Mouse (Mus musculus): ENCODE data around the gene Chd2. TPM values are rescaled to one million over a fixed set of nuclear protein-coding genes. Genes with fewer than 3 reads are reported as not detected.

Chd2 gene
- polyA plus RNA-seq, 1 experiment from 2014 or later = 44.5 TPM

GRCm38 (mm10) chr7:73422223-73423113 lies 119.2 kb downstream of the Chd2 start:
- H3K36me3 ChIP-seq (ENCODE audit: control insufficient read depth, insufficient read depth, low read length) = peaks cover 6% of the 10 kb centered on the region; the same call in 1 of the 2 replicates
- no peak overlapping the region for H3K4me3 ChIP-seq (replicated peaks; ENCODE audit: low read length)
- H3K27me3 ChIP-seq (ENCODE audit: control insufficient read depth, insufficient read depth, low read length) = no peaks in the 10 kb centered on the region
- WGBS = 24% methylated on average over 12 of the region's 12 CpGs
- no peak overlapping the region for H3K4me2 ChIP-seq (ENCODE audit: low read depth, low read length)
- no peaks in the 10 kb centered on the region for H3K9me3 ChIP-seq (replicated peaks; ENCODE audit: control insufficient read depth, low read length)
- H3K9ac ChIP-seq (ENCODE audit: low read length) = no peak overlapping the region
- H3K27ac ChIP-seq (ENCODE audit: low read length) = no peak overlapping the region
- ATAC-seq (ENCODE audit: insufficient read depth, low FRiP score) = peak; percentile 12; the same call in 1 of the 2 replicates
- peaks cover 11% of the 10 kb centered on the region for H3K4me1 ChIP-seq (ENCODE audit: control insufficient read depth, insufficient read depth, low read length)

DNA sequence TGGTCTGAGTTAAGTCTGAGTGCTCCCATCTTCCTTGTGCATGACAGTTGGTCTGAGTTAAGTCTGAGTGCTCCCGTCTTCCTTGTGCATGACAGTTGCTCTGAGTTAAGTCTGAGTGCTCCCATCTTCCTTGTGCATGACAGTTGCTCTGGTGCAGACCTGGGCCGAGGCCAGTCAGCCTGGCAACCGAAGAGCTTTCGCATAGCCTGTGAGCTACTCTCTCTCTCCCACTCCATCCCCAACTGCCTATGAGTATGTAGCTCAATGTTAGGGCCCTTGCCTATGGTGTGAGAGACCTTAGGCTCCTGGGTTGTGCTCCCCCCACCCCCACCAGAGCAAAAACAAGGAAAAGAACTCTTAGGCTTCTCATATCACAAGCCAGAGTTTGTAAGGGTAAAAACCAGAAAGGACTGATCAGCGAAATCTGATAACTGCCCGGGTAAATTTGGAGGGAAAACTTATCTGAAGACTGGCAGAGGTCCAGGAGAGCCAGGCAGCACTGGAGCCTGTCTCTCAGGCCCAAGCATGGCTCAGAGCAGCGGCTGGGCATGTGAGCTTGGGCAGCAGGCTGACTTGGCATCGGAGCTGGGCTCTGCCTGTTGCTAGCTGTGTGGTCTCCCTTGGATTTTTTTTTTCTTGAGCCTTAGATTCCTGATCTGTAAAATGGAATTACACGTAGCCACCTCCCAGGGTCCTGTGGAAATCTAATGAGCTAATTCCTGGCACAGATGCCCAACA lies 120.2 kb downstream of the Chd2 start:
- H3K36me3 ChIP-seq (ENCODE audit: control insufficient read depth, insufficient read depth, low read length) = peaks cover 7% of the 10 kb centered on the region; the same call in 1 of the 2 replicates
- no peak overlapping the region for H3K9ac ChIP-seq (ENCODE audit: low read length)
- no peak overlapping the region for H3K4me3 ChIP-seq (replicated peaks; ENCODE audit: low read length)
- no peaks in the 10 kb centered on the region for H3K9me3 ChIP-seq (replicated peaks; ENCODE audit: control insufficient read depth, low read length)
- H3K27ac ChIP-seq (ENCODE audit: low read length) = peak overlapping the region; percentile 62
- ATAC-seq (ENCODE audit: insufficient read depth, low FRiP score) = no peak
- H3K4me2 ChIP-seq (ENCODE audit: low read depth, low read length) = no peak overlapping the region
- peaks cover 11% of the 10 kb centered on the region for H3K4me1 ChIP-seq (ENCODE audit: control insufficient read depth, insufficient read depth, low read length)
- WGBS = 60% methylated on average over 9 of the region's 9 CpGs
- no peaks in the 10 kb centered on the region for H3K27me3 ChIP-seq (ENCODE audit: control insufficient read depth, insufficient read depth, low read length)

GRCm38 (mm10) chr7:73420827-73421226 lies 120.8 kb downstream of the Chd2 start:
- H3K27ac ChIP-seq (ENCODE audit: low read length) = no peak overlapping the region
- no peak for ATAC-seq (ENCODE audit: insufficient read depth, low FRiP score)
- no peaks in the 10 kb centered on the region for H3K27me3 ChIP-seq (ENCODE audit: control insufficient read depth, insufficient read depth, low read length)
- no peak overlapping the region for H3K4me2 ChIP-seq (ENCODE audit: low read depth, low read length)
- no peak overlapping the region for H3K9ac ChIP-seq (ENCODE audit: low read length)
- peaks cover 7% of the 10 kb centered on the region; the same call in 1 of the 2 replicates for H3K36me3 ChIP-seq (ENCODE audit: control insufficient read depth, insufficient read depth, low read length)
- WGBS = 59% methylated on average over 5 of the region's 5 CpGs
- H3K4me3 ChIP-seq (replicated peaks; ENCODE audit: low read length) = no peak overlapping the region
- no peaks in the 10 kb centered on the region for H3K9me3 ChIP-seq (replicated peaks; ENCODE audit: control insufficient read depth, low read length)
- peaks cover 11% of the 10 kb centered on the region for H3K4me1 ChIP-seq (ENCODE audit: control insufficient read depth, insufficient read depth, low read length)

GRCm38 (mm10) chr7:73419375-73419774 lies 122.3 kb downstream of the Chd2 start:
- H3K27ac ChIP-seq (ENCODE audit: low read length) = no peak overlapping the region
- no peak overlapping the region for H3K9ac ChIP-seq (ENCODE audit: low read length)
- H3K4me1 ChIP-seq (ENCODE audit: control insufficient read depth, insufficient read depth, low read length) = peaks cover 11% of the 10 kb centered on the region
- H3K27me3 ChIP-seq (ENCODE audit: control insufficient read depth, insufficient read depth, low read length) = no peaks in the 10 kb centered on the region
- peak; percentile 22; the same call in 1 of the 2 replicates for ATAC-seq (ENCODE audit: insufficient read depth, low FRiP score)
- H3K36me3 ChIP-seq (ENCODE audit: control insufficient read depth, insufficient read depth, low read length) = peaks cover 7% of the 10 kb centered on the region; the same call in 1 of the 2 replicates
- 43% methylated on average over 7 of the region's 7 CpGs for WGBS
- H3K4me3 ChIP-seq (replicated peaks; ENCODE audit: low read length) = no peak overlapping the region
- H3K9me3 ChIP-seq (replicated peaks; ENCODE audit: control insufficient read depth, low read length) = no peaks in the 10 kb centered on the region
- no peak overlapping the region for H3K4me2 ChIP-seq (ENCODE audit: low read depth, low read length)

DNA sequence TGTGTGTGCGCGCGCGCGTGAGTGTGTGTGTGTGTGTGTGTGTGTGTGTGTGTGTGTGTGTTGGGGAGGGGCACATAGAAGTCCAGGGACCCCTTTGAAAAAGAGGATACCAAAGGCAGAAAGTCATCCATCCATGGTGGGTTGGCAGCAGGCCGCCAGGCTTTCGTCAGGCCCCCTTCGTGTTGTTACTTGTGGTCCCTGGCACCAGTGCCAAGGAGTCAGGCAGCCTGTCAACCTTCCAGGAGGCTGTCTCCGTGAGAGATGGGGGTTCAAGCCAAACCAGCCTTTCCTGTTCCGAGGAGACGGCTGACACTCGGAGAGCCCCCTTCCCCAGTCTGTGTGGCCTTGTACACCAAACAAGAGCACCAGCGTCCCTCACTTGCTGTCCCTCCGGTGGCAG lies 127.4 kb downstream of the Chd2 start:
- H3K36me3 ChIP-seq (ENCODE audit: control insufficient read depth, insufficient read depth, low read length) = peaks cover 7% of the 10 kb centered on the region; the same call in 1 of the 2 replicates
- no peaks in the 10 kb centered on the region for H3K27me3 ChIP-seq (ENCODE audit: control insufficient read depth, insufficient read depth, low read length)
- H3K9me3 ChIP-seq (replicated peaks; ENCODE audit: control insufficient read depth, low read length) = no peaks in the 10 kb centered on the region
- H3K4me2 ChIP-seq (ENCODE audit: low read depth, low read length) = no peak overlapping the region
- no peak overlapping the region for H3K9ac ChIP-seq (ENCODE audit: low read length)
- no peak overlapping the region for H3K27ac ChIP-seq (ENCODE audit: low read length)
- ATAC-seq (ENCODE audit: insufficient read depth, low FRiP score) = no peak
- no peak overlapping the region for H3K4me3 ChIP-seq (replicated peaks; ENCODE audit: low read length)
- WGBS = 63% methylated on average over 14 of the region's 14 CpGs
- H3K4me1 ChIP-seq (ENCODE audit: control insufficient read depth, insufficient read depth, low read length) = peaks cover 12% of the 10 kb centered on the region; the same call in 1 of the 2 replicates

- Histone ChIP-seq H3K4me3 (replicated peaks; ENCODE audit: low read length) (no peak overlapping the region), H3K4me2 (ENCODE audit: low read depth, low read length) (no peak overlapping the region)
- WGBS = 68% methylated on average over 7 of the region's 7 CpGs
Observed at GRCm38 (mm10) chr7:73412419-73412818, 129.2 kb downstream of the Chd2 start.

GRCm38 (mm10) chr7:73411986-73412385 lies 129.6 kb downstream of the Chd2 start:
- no peak for ATAC-seq (ENCODE audit: insufficient read depth, low FRiP score)
- WGBS = 90% methylated on average over 4 of the region's 4 CpGs
- no peaks in the 10 kb centered on the region for H3K36me3 ChIP-seq (ENCODE audit: control insufficient read depth, insufficient read depth, low read length)

More at GRCm38 (mm10) chr7:73412419-73412818, 129.2 kb downstream of the Chd2 start:
- Histone ChIP-seq H3K27ac (ENCODE audit: low read length) (peak overlapping the region; percentile 4; the same call in 1 of the 2 replicates), H3K36me3 (ENCODE audit: control insufficient read depth, insufficient read depth, low read length) (0 out of 2 replicates have a peak, but pooled peaks cover under 1% of the 10 kb centered on the region), H3K9me3 (replicated peaks; ENCODE audit: control insufficient read depth, low read length) (no peaks in the 10 kb centered on the region), H3K4me1 (ENCODE audit: control insufficient read depth, insufficient read depth, low read length) (peaks cover 12% of the 10 kb centered on the region; the same call in 1 of the 2 replicates), H3K9ac (ENCODE audit: low read length) (0 out of 2 replicates have a peak overlapping the region, but pooled peaks have one; percentile 14), H3K27me3 (ENCODE audit: control insufficient read depth, insufficient read depth, low read length) (no peaks in the 10 kb centered on the region)
- ATAC-seq (ENCODE audit: insufficient read depth, low FRiP score) = no peak

DNA sequence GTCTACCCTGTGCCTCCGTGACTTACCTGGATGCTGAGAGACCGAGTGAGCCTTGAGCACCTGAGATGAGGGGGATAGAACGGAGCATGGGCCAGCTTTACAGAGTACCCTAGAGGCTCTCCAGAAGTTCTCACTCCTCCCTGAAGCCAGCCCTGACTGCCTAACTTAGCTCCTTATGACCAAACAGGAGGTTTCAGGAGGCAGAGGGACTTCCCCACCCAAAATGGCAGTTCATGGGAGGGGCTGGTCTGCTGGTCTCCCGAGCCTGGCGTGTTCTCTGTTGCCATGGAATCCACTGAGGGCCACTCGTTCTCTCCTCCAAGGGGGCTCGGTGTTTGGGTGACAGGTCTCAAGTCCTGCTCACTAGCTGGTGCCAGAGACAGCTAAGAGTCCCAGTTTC lies 130.1 kb downstream of the Chd2 start:
- H3K9ac ChIP-seq (ENCODE audit: low read length) = no peak overlapping the region
- H3K9me3 ChIP-seq (replicated peaks; ENCODE audit: control insufficient read depth, low read length) = no peaks in the 10 kb centered on the region
- no peak overlapping the region for H3K27ac ChIP-seq (ENCODE audit: low read length)
- H3K27me3 ChIP-seq (ENCODE audit: control insufficient read depth, insufficient read depth, low read length) = no peaks in the 10 kb centered on the region
- 74% methylated on average over 7 of the region's 7 CpGs for WGBS
- ATAC-seq (ENCODE audit: insufficient read depth, low FRiP score) = no peak
- no peak overlapping the region for H3K4me3 ChIP-seq (replicated peaks; ENCODE audit: low read length)
- no peaks in the 10 kb centered on the region for H3K36me3 ChIP-seq (ENCODE audit: control insufficient read depth, insufficient read depth, low read length)
- H3K4me2 ChIP-seq (ENCODE audit: low read depth, low read length) = no peak overlapping the region
- H3K4me1 ChIP-seq (ENCODE audit: control insufficient read depth, insufficient read depth, low read length) = peaks cover 12% of the 10 kb centered on the region; the same call in 1 of the 2 replicates

More at GRCm38 (mm10) chr7:73411986-73412385, 129.6 kb downstream of the Chd2 start:
- no peak overlapping the region for H3K9ac ChIP-seq (ENCODE audit: low read length)
- H3K4me1 ChIP-seq (ENCODE audit: control insufficient read depth, insufficient read depth, low read length) = peaks cover 12% of the 10 kb centered on the region; the same call in 1 of the 2 replicates
- no peak overlapping the region for H3K4me2 ChIP-seq (ENCODE audit: low read depth, low read length)
- no peaks in the 10 kb centered on the region for H3K27me3 ChIP-seq (ENCODE audit: control insufficient read depth, insufficient read depth, low read length)
- peak overlapping the region; percentile 4; the same call in 1 of the 2 replicates for H3K27ac ChIP-seq (ENCODE audit: low read length)
- no peak overlapping the region for H3K4me3 ChIP-seq (replicated peaks; ENCODE audit: low read length)
- H3K9me3 ChIP-seq (replicated peaks; ENCODE audit: control insufficient read depth, low read length) = no peaks in the 10 kb centered on the region

Measured in stomach, embryonic 16.5 days (tissue).